Mouse (Mus musculus) kidney, postnatal 0 days (tissue): Measurements from ENCODE around the gene Cd34. TPM values are rescaled to one million over a fixed set of nuclear protein-coding genes. Genes with fewer than 3 reads are reported as not detected.
A peak's percentile ranks its signal among the peaks of the same experiment; 100 is the strongest.

Source experiments
- ATAC-seq: fragments of 200-750 bp; cut with Nextera tagmentation; replicated peaks from 2 replicates; pipeline ENCODE4 v1.8.0; 2017; ENCODE audit warnings: low read depth, moderate number of reproducible peaks, moderate TSS enrichment, moderate library complexity; ENCODE audit not compliant: low FRiP score
- DNase-seq: peaks from one replicate; pipeline ENCODE4 v3.0.0-alpha.2; 2016; ENCODE audit warnings: low spot score
- H3K27ac ChIP-seq: fragments of 300-500 bp; sonication (generic); 2 replicates; pipeline ENCODE4 v1.5.1; 2014; ENCODE audit warnings: mild to moderate bottlenecking
- H3K27me3 ChIP-seq: fragments of 300-500 bp; sonication (generic); 2 replicates; pipeline ENCODE4 v1.6.1; 2014; ENCODE audit warnings: low read length, mixed read lengths; ENCODE audit not compliant: insufficient read depth
- H3K36me3 ChIP-seq: fragments of 300-500 bp; sonication (generic); 2 replicates; pipeline ENCODE4 v1.6.1; 2014; ENCODE audit warnings: low read length, mixed read lengths; ENCODE audit not compliant: insufficient read depth
- H3K4me1 ChIP-seq: fragments of 300-500 bp; sonication (generic); replicated peaks from 2 replicates; pipeline ENCODE4 v1.6.1; 2014; ENCODE audit warnings: antibody characterized with exemption, low read length, mixed read lengths; ENCODE audit not compliant: insufficient read depth
- H3K4me2 ChIP-seq: fragments of 300-500 bp; sonication (generic); 2 replicates; pipeline ENCODE4 v1.6.1; 2014; ENCODE audit warnings: mild to moderate bottlenecking, low read length, moderate library complexity, mixed read lengths
- H3K4me3 ChIP-seq: fragments of 300-500 bp; sonication (generic); replicated peaks from 2 replicates; pipeline ENCODE4 v1.5.1; 2014; ENCODE audit warnings: low read depth, low read length
- H3K9ac ChIP-seq: fragments of 300-500 bp; sonication (generic); 2 replicates; pipeline ENCODE4 v1.6.1; 2014; ENCODE audit warnings: low read depth, low read length
- H3K9me3 ChIP-seq: fragments of 300-500 bp; sonication (generic); replicated peaks from 2 replicates; pipeline ENCODE4 v1.6.1; 2016; ENCODE audit warnings: low read length, inconsistent platforms, mixed read lengths
- CTCF ChIP-seq: IDR thresholded peaks from 2 replicates; pipeline ENCODE4 v1.5.1; 2016; ENCODE audit warnings: antibody characterized with exemption, low read depth, mild to moderate bottlenecking, moderate library complexity
- WGBS: fragments of 180-500 bp; shearing (Covaris S2); extraction: QIAGEN DNeasy Blood & Tissue Kit; methylation state at CpG from one replicate; pipeline ENCODE4 v1.1.7; 2014; 5-methylcytosine and 5-hydroxymethylcytosine counted together
- polyA plus RNA-seq: library from polyadenylated mRNA; unstranded; fragments of >200 nt; fragmentation: Nextera tagmentation; extraction: Ambion mirVana; gene quantifications from 2 replicates; pipeline ENCODE4 v1.2.1, GENCODE M21; 2015

The Cd34 gene
- polyA plus RNA-seq, 1 experiment from 2014 or later = 84.6 TPM

DNA sequence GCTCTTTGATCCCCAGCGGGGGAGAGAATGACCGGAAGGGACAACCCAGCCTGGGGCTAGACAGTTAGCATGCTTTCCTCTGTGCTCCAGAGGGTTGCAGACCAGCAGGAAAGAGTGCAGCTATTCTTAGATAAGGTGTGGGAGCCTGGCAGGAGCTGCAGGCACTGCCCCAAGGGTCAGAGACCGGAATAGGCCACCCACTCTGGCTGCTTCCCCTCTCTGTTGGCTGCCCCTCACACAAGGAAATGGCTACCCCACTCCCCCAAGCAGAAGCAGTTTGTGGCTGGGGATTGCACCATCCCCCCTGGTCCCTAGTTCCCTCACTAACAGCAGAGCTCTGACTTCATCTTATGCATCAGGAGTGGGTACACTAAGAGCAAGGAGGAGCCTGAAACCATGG lies 10.7 kb upstream of the Cd34 start:
- WGBS = 42% methylated on average over 3 of the region's 3 CpGs
- H3K9ac ChIP-seq = no peak overlapping the region
- no peak overlapping the region for H3K4me3 ChIP-seq
- H3K36me3 ChIP-seq = no peaks in the 10 kb centered on the region
- no peak for TF ChIP-seq CTCF
- H3K27me3 ChIP-seq = no peaks in the 10 kb centered on the region
- ATAC-seq (0 out of 2 replicates have a peak, but pooled peaks have one; percentile 36), DNase-seq (peak; percentile 56)
- H3K4me1 ChIP-seq = no peaks in the 10 kb centered on the region
- no peak overlapping the region for H3K4me2 ChIP-seq
- H3K27ac ChIP-seq = no peak overlapping the region; the same call in 1 of the 2 replicates
- H3K9me3 ChIP-seq = no peaks in the 10 kb centered on the region

GRCm38 (mm10) chr1:194929275-194929971 lies 9.2 kb upstream of the Cd34 start:
- ATAC-seq (no peak), DNase-seq (no peak)
- Histone ChIP-seq H3K4me1 (no peaks in the 10 kb centered on the region), H3K4me3 (no peak overlapping the region), H3K4me2 (no peak overlapping the region), H3K36me3 (no peaks in the 10 kb centered on the region), H3K9ac (no peak overlapping the region), H3K27me3 (no peaks in the 10 kb centered on the region), H3K27ac (no peak overlapping the region), H3K9me3 (no peaks in the 10 kb centered on the region)
- WGBS = 66% methylated on average over 2 of the region's 2 CpGs
- TF ChIP-seq CTCF = no peak

GRCm38 (mm10) chr1:194929972-194930355 lies 8.7 kb upstream of the Cd34 start:
- H3K27me3 ChIP-seq = no peaks in the 10 kb centered on the region
- no peaks in the 10 kb centered on the region for H3K4me1 ChIP-seq
- H3K9me3 ChIP-seq = no peaks in the 10 kb centered on the region
- ATAC-seq (no peak), DNase-seq (no peak)
- H3K36me3 ChIP-seq = no peaks in the 10 kb centered on the region
- WGBS = 40% methylated on average over 1 of the region's 1 CpGs
- no peak overlapping the region for H3K4me2 ChIP-seq
- H3K27ac ChIP-seq = no peak overlapping the region
- H3K9ac ChIP-seq = no peak overlapping the region
- no peak overlapping the region for H3K4me3 ChIP-seq
- no peak for TF ChIP-seq CTCF

- Histone ChIP-seq H3K4me3 (no peak overlapping the region), H3K36me3 (no peaks in the 10 kb centered on the region), H3K4me1 (no peaks in the 10 kb centered on the region), H3K27ac (no peak overlapping the region), H3K9me3 (no peaks in the 10 kb centered on the region), H3K9ac (no peak overlapping the region), H3K27me3 (no peaks in the 10 kb centered on the region), H3K4me2 (no peak overlapping the region)
- ATAC-seq (no peak), DNase-seq (no peak)
- TF ChIP-seq CTCF = no peak
Observed at GRCm38 (mm10) chr1:194930706-194931105, 7.9 kb upstream of the Cd34 start.

DNA sequence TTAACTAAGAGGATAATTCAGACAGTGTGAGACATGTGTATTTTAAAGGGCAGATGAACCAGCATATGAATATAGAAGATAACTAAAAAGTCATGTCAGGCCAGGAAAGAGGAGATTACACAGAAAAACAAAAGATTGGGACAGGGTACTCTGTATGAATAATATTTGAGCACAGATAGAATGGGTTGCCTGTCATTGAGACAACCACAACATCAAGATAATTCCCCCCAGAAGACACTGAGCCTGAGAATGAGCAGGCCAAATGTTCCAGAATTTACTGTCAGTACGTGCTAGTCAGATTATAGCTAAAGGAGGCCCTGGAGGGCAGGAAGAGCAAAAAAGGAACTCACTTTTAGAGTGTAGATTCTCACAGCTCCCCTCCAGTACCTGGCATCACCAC lies 3.3 kb upstream of the Cd34 start:
- Histone ChIP-seq H3K36me3 (no peaks in the 10 kb centered on the region), H3K27me3 (0 out of 2 replicates have a peak, but pooled peaks cover 3% of the 10 kb centered on the region), H3K9ac (no peak overlapping the region), H3K9me3 (no peaks in the 10 kb centered on the region), H3K27ac (no peak overlapping the region), H3K4me1 (0 out of 2 replicates have a peak, but pooled peaks cover 5% of the 10 kb centered on the region), H3K4me2 (no peak overlapping the region), H3K4me3 (no peak overlapping the region)
- no peak for TF ChIP-seq CTCF
- DNase-seq (no peak), ATAC-seq (no peak)
- 38% methylated on average over 1 of the region's 1 CpGs for WGBS

DNA sequence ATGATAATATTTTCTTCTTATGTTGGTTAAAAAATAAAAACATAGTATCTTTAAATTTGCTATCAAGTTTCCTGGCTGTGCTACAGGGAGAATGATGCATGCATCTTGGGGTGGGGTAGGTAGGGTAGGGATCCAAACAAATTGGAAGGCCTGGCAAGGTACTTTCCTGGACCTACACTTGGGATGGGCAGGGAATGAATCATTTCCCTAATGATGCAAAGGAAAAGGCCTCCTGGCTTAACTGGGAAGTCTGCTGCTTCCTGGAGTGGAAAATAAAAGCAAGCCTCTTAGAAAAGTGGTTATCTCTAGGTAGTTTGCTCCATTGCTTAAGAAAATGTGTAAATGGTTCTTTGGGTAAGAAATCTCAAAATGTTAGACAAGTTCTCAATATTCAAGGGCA lies 2.9 kb downstream of the Cd34 start:
- Histone ChIP-seq H3K36me3 (no peaks in the 10 kb centered on the region), H3K4me3 (no peak overlapping the region), H3K27me3 (0 out of 2 replicates have a peak, but pooled peaks cover 3% of the 10 kb centered on the region), H3K27ac (no peak overlapping the region), H3K4me2 (peak overlapping the region; percentile 16; the same call in 1 of the 2 replicates), H3K4me1 (0 out of 2 replicates have a peak, but pooled peaks cover 5% of the 10 kb centered on the region), H3K9ac (no peak overlapping the region), H3K9me3 (no peaks in the 10 kb centered on the region)
- DNase-seq (no peak), ATAC-seq (no peak)
- TF ChIP-seq CTCF = no peak
